Mouse (Mus musculus) CD4-positive naive resting alpha-beta T cell, adult 76 days (primary cell): Measurements from ENCODE around the gene Gm2030. TPM values are rescaled to one million over a fixed set of nuclear protein-coding genes. Genes with fewer than 3 reads are reported as not detected.

ENCODE experiments used
- total RNA-seq: library from RNA; stranded (reverse); gene quantifications from one replicate; pipeline ENCODE4 v1.2.4, GENCODE M21; 2023

Gene Gm2030
- total RNA-seq, result not detected

GRCm38 (mm10) chrX:26309944-26310343, at the start of gene Gm2030:
Gm2030 (minus strand) TSS chrX:26310044.

Other genes starting within 250 kb of the Gm2030 start
- gene Gm2012, start 78.7 kb downstream of the Gm2030 start, total RNA-seq, result not detected
- gene Slx, start 235.5 kb upstream of the Gm2030 start, total RNA-seq, result not detected